Mouse (Mus musculus) liver, embryonic 14.5 days (tissue): ENCODE measurements around the gene Olfr92.

Source experiments
- CTCF ChIP-seq: IDR thresholded peaks from 2 replicates; pipeline ENCODE4 v1.5.1; 2016; ENCODE audit warnings: antibody characterized with exemption, low read depth, control low read depth
- EP300 ChIP-seq: IDR thresholded peaks from 2 replicates; pipeline ENCODE4 v1.6.1; 2016; ENCODE audit warnings: antibody characterized with exemption, low read depth

DNA sequence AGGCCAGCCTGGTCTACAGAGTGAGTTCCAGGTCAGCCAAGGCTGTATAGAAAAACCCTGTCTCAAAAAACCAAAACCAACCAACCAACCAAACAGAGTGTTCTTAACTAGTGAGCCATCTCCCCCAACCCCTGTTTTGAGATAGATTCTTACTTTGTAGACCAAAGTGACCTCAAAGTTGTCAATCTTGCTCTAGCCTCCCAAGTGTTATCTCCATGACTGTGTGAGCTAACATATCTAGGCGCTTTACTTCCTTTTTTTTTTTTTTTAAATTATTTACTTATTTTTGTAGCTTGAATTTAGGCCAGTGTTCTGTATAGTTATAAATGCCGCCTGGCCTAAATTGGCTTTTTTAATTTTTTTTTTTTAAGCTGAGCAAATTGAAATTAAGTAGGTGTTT is 53.9 kb downstream of the Olfr92 start:
- TF ChIP-seq CTCF (no peak), EP300 (no peak)
